Mouse (Mus musculus) T-cell, adult 2 months (primary cell): ENCODE results near the gene Sez6l2.
A peak's percentile ranks its signal among the peaks of the same experiment; 100 is the strongest.

Experiments used
- DNase-seq: peaks from one replicate; pipeline ENCODE4 v3.0.0; 2022; ENCODE audit warnings: low spot score

Sez6l2 gene

DNA sequence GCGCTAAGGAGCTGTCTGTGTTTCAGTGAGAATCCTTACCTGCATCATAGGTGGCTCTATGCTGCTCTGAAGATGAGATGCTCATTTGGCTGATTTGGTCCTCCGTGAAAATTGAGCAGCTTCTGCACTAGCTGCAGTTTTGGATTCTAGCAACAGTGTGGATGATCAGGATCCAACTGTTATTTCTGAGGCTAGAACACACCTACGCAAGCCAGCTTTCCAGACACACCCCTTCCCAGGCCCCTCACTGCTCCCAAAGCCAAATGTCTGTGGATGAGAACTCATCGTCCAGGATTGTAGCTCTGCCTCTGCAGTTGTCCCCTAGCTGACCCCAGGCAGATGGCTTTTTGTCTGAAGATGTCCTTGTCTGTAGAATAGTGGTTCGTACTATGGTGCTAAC is 10.7 kb downstream of the Sez6l2 start:
- DNase-seq: no peak

GRCm38 (mm10) chr7:126961965-126962364 is 11.6 kb downstream of the Sez6l2 start:
- DNase-seq: no peak

GRCm38 (mm10) chr7:126963548-126964286 is 13.4 kb downstream of the Sez6l2 start:
- no peak for DNase-seq

GRCm38 (mm10) chr7:126965568-126965967 is 15.2 kb downstream of the Sez6l2 start:
- DNase-seq: no peak

DNA sequence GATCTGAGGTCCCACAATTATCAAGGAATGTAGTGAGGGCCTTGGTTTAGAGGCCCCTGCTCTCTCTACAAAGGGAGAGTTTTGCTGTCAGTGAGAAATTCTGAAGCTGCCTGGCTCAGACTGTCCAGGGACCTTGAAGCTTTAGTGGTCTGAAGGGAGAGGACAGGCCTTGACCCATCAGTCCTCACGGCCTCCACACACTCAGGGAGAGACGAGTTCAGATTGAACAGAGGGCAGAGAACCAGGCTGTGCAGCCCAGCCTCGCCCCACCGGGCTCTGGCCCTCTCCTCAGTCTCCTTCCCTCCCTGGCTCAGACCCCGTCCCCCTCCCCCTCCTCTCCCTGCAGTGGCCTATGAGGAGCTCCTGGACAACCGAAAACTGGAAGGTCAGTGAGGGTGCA is 17.0 kb downstream of the Sez6l2 start:
- no peak for DNase-seq

DNA sequence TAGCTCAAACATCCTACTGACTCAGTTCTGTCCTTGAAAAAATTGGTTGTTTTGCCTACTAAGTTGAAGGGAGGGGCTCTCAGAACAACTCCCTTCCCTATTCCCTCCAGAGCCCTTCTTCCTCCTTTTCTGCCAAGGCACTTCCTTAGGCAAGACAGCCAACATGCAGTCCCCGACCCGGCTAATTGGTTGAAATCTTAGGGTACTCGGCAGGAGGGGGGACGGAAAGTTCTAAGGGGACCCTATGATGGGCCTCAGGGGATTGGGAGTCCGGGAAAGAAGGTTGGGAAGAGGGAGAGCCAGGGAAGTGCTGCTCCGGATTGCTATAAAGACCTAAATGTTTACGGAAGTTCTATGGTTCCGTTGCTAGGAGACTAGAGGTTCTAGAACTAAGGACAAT is 25.1 kb downstream of the Sez6l2 start:
- DNase-seq: no peak

DNA sequence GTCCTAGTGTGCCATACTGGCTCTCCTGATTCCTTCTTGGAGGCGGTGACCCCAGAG is 25.4 kb downstream of the Sez6l2 start, which contains the start of gene Cdipt:
Gene Cdipt, plus strand, starts transcription at position 22 of the 57 bp plus-strand sequence.
- no peak for DNase-seq

- DNase-seq: peak; percentile 93
These were observed 25.8 kb downstream of the Sez6l2 start, which contains the start of gene Cdiptos for GRCm38 (mm10) chr7:126975950-126976866. TSS of gene Cdiptos (minus strand) at chr7:126976098.

GRCm38 (mm10) chr7:126976878-126977459 is 26.6 kb downstream of the Sez6l2 start:
- no peak for DNase-seq

DNA sequence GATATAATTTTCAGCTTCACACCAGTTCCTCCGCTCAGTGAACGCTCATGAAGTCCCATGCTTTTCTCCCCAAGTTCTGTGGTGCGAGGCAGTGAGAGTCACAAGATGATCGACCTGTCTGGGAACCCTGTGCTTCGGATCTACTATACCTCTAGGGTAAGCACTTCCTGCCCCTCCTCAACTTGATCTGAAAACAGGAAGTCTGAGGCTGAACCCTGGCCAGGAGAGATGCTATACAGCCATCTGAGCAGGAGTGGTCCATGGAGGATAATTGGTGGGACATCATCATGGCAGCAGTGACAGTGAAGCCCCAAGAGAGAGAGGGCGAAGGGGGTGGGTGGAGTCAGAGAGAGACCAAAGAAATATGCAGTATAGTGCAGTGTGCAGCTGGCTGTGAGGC is 28.5 kb downstream of the Sez6l2 start:
- DNase-seq: peak; percentile 46

GRCm38 (mm10) chr7:126981601-126982000 is 31.2 kb downstream of the Sez6l2 start:
- no peak for DNase-seq

GRCm38 (mm10) chr7:126982054-126982453 is 31.7 kb downstream of the Sez6l2 start:
- no peak for DNase-seq

DNA sequence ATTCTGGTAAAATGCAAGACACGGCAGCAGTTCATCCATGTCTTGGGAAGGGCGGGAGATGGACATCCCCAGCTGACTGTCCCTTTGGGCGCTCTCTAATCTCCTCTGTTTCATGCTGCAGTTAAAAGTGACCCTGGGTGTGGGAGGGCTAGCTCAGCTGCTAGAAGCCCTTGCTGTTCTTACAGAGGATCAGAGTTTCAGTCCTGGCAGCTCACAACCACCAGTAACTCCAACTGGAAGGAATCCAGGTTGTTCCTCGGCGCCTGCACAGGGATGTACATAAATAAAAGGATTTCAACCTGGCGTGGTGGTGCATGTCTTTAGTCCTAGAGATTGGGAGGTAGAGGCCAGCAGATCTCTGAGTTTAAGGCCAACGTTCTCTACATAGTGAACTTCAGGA is 32.8 kb downstream of the Sez6l2 start:
- DNase-seq: no peak

GRCm38 (mm10) chr7:126984667-126985444 is 34.5 kb downstream of the Sez6l2 start:
- DNase-seq: no peak

GRCm38 (mm10) chr7:126986319-126986718 is 36.0 kb downstream of the Sez6l2 start:
- peak; percentile 34 for DNase-seq

GRCm38 (mm10) chr7:126988816-126989215 is 38.5 kb downstream of the Sez6l2 start:
- DNase-seq: no peak

GRCm38 (mm10) chr7:126996449-126996848 is 46.1 kb downstream of the Sez6l2 start:
- DNase-seq: no peak

GRCm38 (mm10) chr7:126999568-126999967 is 49.2 kb downstream of the Sez6l2 start:
- DNase-seq: peak; percentile 80

DNA sequence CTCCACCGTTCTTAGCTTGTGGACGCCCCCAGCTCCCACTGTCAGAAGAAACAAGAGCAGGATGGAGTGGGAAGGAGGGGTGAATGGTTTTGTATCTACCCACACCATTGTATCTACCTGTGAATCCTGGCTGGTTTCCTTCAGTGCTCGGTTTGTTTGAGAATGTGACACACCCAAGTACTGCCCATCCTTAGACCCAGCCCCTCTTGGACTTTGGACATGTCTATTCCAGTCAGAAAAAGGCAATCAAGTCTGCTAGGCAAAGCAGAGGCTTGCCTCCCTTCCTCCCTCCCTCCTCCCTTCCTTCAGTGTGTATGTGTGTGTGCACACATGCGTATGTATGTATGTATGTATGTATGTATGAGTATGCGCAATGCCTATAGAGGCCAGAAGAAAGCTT is 53.3 kb downstream of the Sez6l2 start:
- no peak for DNase-seq

GRCm38 (mm10) chr7:127004122-127004875 is 53.9 kb downstream of the Sez6l2 start:
- DNase-seq: no peak

- no peak for DNase-seq
These were observed 57.1 kb downstream of the Sez6l2 start for GRCm38 (mm10) chr7:127007313-127008024.
